Comparison of ENCODE assay signal across 10 mouse cellular contexts in the genomic region with DNA sequence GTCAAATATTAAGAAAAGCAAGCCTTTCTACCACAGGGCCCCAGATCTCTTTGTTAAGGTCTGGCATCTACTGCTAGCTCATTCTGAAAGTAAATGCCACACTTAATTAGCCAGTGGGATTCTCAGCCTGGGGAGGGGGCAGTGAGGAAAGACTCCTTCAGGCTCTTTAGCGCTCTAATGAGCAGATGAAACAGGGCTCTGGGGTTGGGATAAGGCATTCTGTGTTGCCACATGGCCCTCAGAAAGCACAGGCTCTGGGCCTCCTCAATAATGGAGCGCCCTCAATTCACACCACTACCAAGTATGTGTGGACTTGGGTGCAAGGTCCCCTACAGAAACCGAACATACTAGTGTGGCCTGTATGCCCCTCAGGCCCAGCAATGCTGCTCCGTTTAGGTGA. TPM values are rescaled to one million over a fixed set of nuclear protein-coding genes. Genes with fewer than 3 reads are reported as not detected.
DNase-seq lines count a peak whose midpoint lies in the region; ATAC-seq and TF ChIP-seq lines count a peak whose summit lies in the region.
"Had no signal": no experiment of that assay in that cellular context is flagged by ENCODE, and none has a peak within 500 bp of the region (broad histone marks: within the 10 kb centered on the region; RNA-seq: fewer than 3 reads in every experiment).

No protein-coding gene starts in this region.

- no peak for TF ChIP-seq CTCF in layer of hippocampus, adult 2 months (conservative IDR thresholded peaks at IDR 0.05)
- no peak for TF ChIP-seq CTCF in hindbrain, postnatal 0 days (IDR thresholded peaks at IDR 0.05; ENCODE audit: low read depth)

- no peaks in the 10 kb centered on the region for H3K9me3 ChIP-seq in forebrain, embryonic 10.5 days
- no peaks in the 10 kb centered on the region for H3K9me3 ChIP-seq in hindbrain, postnatal 0 days (ENCODE audit: low read length)
- H3K9me3 ChIP-seq in stomach, embryonic 15.5 days: no peaks in the 10 kb centered on the region

- 40% methylated on average over 4 of the region's 4 CpGs for WGBS in forebrain, embryonic 10.5 days
- 52% methylated on average over 4 of the region's 4 CpGs for WGBS in hindbrain, postnatal 0 days
- WGBS in stomach, embryonic 15.5 days: 83% methylated on average over 4 of the region's 4 CpGs

- no peak for DNase-seq in layer of hippocampus, adult 2 months (ENCODE audit: low spot score in 2 of 2)
- no peak for DNase-seq in layer of hippocampus, postnatal 36 days
- DNase-seq in forebrain, embryonic 10.5 days (ENCODE audit: extremely low spot score, low spot score): peak; percentile 64
- DNase-seq in hindbrain, postnatal 0 days (ENCODE audit: low spot score): peak; percentile 29
- DNase-seq in adrenal gland, postnatal 36 days: no peak
- no peak for DNase-seq in spleen, postnatal 36 days (ENCODE audit: low spot score in 2 of 2)
- DNase-seq: heart, postnatal 36 days; liver, postnatal 0 days; thymus, postnatal 14 days had no signal

- H3K36me3 ChIP-seq in forebrain, embryonic 10.5 days (replicated peaks): peaks cover 13% of the 10 kb centered on the region
- H3K36me3 ChIP-seq in hindbrain, postnatal 0 days (ENCODE audit: insufficient read depth, low read length): no peaks in the 10 kb centered on the region
- H3K36me3 ChIP-seq in stomach, embryonic 15.5 days: no peaks in the 10 kb centered on the region

- H3K9ac ChIP-seq in hindbrain, postnatal 0 days (replicated peaks; ENCODE audit: low read length): no peak overlapping the region
- no peak overlapping the region for H3K9ac ChIP-seq in stomach, embryonic 15.5 days
- H3K9ac ChIP-seq: liver, postnatal 0 days had no signal

- no peaks in the 10 kb centered on the region for H3K27me3 ChIP-seq in forebrain, embryonic 10.5 days (ENCODE audit: poor library complexity, severe bottlenecking)
- no peaks in the 10 kb centered on the region for H3K27me3 ChIP-seq in hindbrain, postnatal 0 days (ENCODE audit: insufficient read depth, low read length)
- H3K27me3 ChIP-seq in stomach, embryonic 15.5 days (replicated peaks): no peaks in the 10 kb centered on the region

- peak overlapping the region; percentile 46; the same call in 1 of the 2 replicates for H3K27ac ChIP-seq in layer of hippocampus, adult 2 months
- peak overlapping the region; percentile 88 for H3K27ac ChIP-seq in forebrain, embryonic 10.5 days
- H3K27ac ChIP-seq in hindbrain, postnatal 0 days: peak overlapping the region; percentile 3; the same call in 1 of the 2 replicates
- H3K27ac ChIP-seq in stomach, embryonic 15.5 days: peak overlapping the region; percentile 11; the same call in 1 of the 2 replicates

- no peak overlapping the region for H3K4me3 ChIP-seq in layer of hippocampus, adult 2 months
- H3K4me3 ChIP-seq in forebrain, embryonic 10.5 days: peak overlapping the region; percentile 25
- H3K4me3 ChIP-seq in hindbrain, postnatal 0 days (ENCODE audit: low read length): no peak overlapping the region
- H3K4me3 ChIP-seq in stomach, embryonic 15.5 days (replicated peaks): no peak overlapping the region

- no peak for ATAC-seq in hindbrain, postnatal 0 days
- no peak for ATAC-seq in stomach, embryonic 15.5 days (ENCODE audit: insufficient read depth, low FRiP score, low read depth)
- ATAC-seq: liver, postnatal 0 days had no signal

- H3K4me1 ChIP-seq in forebrain, embryonic 10.5 days: peaks cover 98% of the 10 kb centered on the region
- H3K4me1 ChIP-seq in hindbrain, postnatal 0 days (ENCODE audit: insufficient read depth, low read length): no peaks in the 10 kb centered on the region
- peaks cover 26% of the 10 kb centered on the region for H3K4me1 ChIP-seq in stomach, embryonic 15.5 days

- no peak overlapping the region for H3K4me2 ChIP-seq in hindbrain, postnatal 0 days (ENCODE audit: low read depth, low read length)
- no peak overlapping the region for H3K4me2 ChIP-seq in stomach, embryonic 15.5 days

RNA-seq across cellular contexts. Expression of a gene that starts 13.9 kb away (rescaled TPM):
- total RNA-seq in layer of hippocampus, adult 2 months (2021): 10 to 100 TPM; 11.6 to 12.2 TPM
- total RNA-seq in layer of hippocampus, postnatal 36 days (2021): 10 to 100 TPM in 1 of 2 experiments, 1 to 10 TPM in 1; 9.5 to 11.6 TPM
- 55.4 and 62.3 TPM in 2 replicates for polyA plus RNA-seq in forebrain, embryonic 10.5 days (2016; fragmentation: Nextera tagmentation; extraction: Ambion mirVana)
- 36.6 and 41.3 TPM in 2 replicates for total RNA-seq in hindbrain, postnatal 0 days (2014; rRNA removed)
- 21.2 and 22.3 TPM in 2 replicates for polyA plus RNA-seq in hindbrain, postnatal 0 days (2015; fragmentation: Nextera tagmentation; extraction: Ambion mirVana)
- polyA plus RNA-seq in stomach, embryonic 15.5 days (2015; fragmentation: Nextera tagmentation; extraction: Ambion mirVana): 35.1 and 37.9 TPM in 2 replicates
- 10 to 100 TPM; 28.3 to 29.7 TPM for total RNA-seq in adrenal gland, postnatal 36 days (2021)

RNA-seq across cellular contexts. Expression of a gene that starts 21.7 kb away (rescaled TPM):
- 10 to 100 TPM; 28.6 to 29.4 TPM for total RNA-seq in layer of hippocampus, adult 2 months (2021)
- total RNA-seq in layer of hippocampus, postnatal 36 days (2021): 10 to 100 TPM; 32.7 to 33.6 TPM
- polyA plus RNA-seq in forebrain, embryonic 10.5 days (2016; fragmentation: Nextera tagmentation; extraction: Ambion mirVana): 127 and 128 TPM in 2 replicates
- total RNA-seq in hindbrain, postnatal 0 days (2014; rRNA removed): 49.8 and 112 TPM in 2 replicates
- 104 and 106 TPM in 2 replicates for polyA plus RNA-seq in hindbrain, postnatal 0 days (2015; fragmentation: Nextera tagmentation; extraction: Ambion mirVana)
- 92.5 and 96.5 TPM in 2 replicates for polyA plus RNA-seq in stomach, embryonic 15.5 days (2015; fragmentation: Nextera tagmentation; extraction: Ambion mirVana)
- total RNA-seq in adrenal gland, postnatal 36 days (2021): 10 to 100 TPM; 45.9 to 48.6 TPM

Comparison
In these comparisons a context has a peak if more than half of its experiments do, and no peak if none do; other contexts are left out.
1. DNase-seq: peak in forebrain, embryonic 10.5 days (single experiment) and hindbrain, postnatal 0 days (single experiment); none in layer of hippocampus, adult 2 months (0 of 2), layer of hippocampus, postnatal 36 days (0 of 2), adrenal gland, postnatal 36 days (0 of 2) and spleen, postnatal 36 days (0 of 2).
2. H3K27ac ChIP-seq: peak in every context shown above with its lines; median percentile 88 in forebrain, embryonic 10.5 days; 46 in layer of hippocampus, adult 2 months; 11 in stomach, embryonic 15.5 days; 3 in hindbrain, postnatal 0 days.